Mouse (Mus musculus): ENCODE data around the gene 4930595D18Rik.

- TF ChIP-seq CTCF (IDR thresholded peaks at IDR 0.05; ENCODE audit: low read depth) (no peak), EP300 (optimal IDR thresholded peaks at IDR 0.05) (no peak)
Observed at GRCm38 (mm10) chr12:111182378-111182777, 1.9 kb downstream of the 4930595D18Rik start.
